Mouse (Mus musculus): ENCODE results near the gene Gtf3c4.

DNA sequence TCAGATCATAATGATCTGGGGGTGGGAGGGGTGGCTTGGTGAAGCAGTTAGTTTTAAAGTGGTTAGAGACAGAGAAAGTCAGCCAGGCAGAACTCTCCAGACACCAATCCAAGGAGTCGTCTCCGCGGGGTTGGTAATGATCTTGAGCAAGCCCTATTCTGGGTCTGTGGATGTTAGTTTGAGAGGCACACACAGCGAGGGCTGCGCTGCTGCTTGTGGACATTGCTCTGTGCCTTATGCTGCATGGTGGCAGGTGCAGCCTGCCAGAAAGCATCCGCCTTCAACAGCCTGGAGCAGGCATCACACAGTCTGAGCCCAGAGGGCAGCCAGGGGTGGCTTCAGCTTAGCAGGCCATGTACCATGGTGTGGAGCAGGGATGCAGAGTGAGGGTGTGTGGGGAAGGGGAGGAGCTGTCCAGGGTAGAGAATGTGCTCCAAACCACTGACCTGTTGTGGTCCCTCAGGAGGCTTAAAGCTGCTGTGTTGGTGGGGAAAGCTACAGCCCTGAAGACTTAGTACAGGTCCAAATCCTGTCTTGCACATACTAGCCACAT is 53.0 kb downstream of the Gtf3c4 start:
- TF ChIP-seq CTCF (IDR thresholded peaks at IDR 0.05; ENCODE audit: borderline replicate concordance, extremely low read depth, insufficient read depth, insufficient read length) (no peak), POLR2A (IDR thresholded peaks at IDR 0.05; ENCODE audit: borderline replicate concordance, extremely low read depth, insufficient read depth, insufficient read length, poor library complexity, severe bottlenecking) (no peak)

Measured in brain, embryonic 14.5 days (tissue).